Mouse (Mus musculus): ENCODE results near the gene Stub1. TPM values are rescaled to one million over a fixed set of nuclear protein-coding genes. Genes with fewer than 3 reads are reported as not detected.
A peak's percentile ranks its signal among the peaks of the same experiment; 100 is the strongest.

The Stub1 gene
- polyA plus RNA-seq, 1 experiment from 2014 or later, result 297 TPM

- H3K27ac ChIP-seq, result no peak overlapping the region
- H3K4me3 ChIP-seq (replicated peaks), result no peak overlapping the region
- H3K27me3 ChIP-seq (replicated peaks), result no peaks in the 10 kb centered on the region
- ATAC-seq, result no peak
- H3K4me2 ChIP-seq (replicated peaks), result no peak overlapping the region
- H3K4me1 ChIP-seq (replicated peaks), result peaks cover 28% of the 10 kb centered on the region
- 89% methylated on average over 9 of the region's 9 CpGs for WGBS
- H3K9me3 ChIP-seq, result no peaks in the 10 kb centered on the region
- H3K36me3 ChIP-seq, result peaks cover 25% of the 10 kb centered on the region
- H3K9ac ChIP-seq, result no peak overlapping the region
Observed at GRCm38 (mm10) chr17:25786781-25787504, 46.3 kb downstream of the Stub1 start.

GRCm38 (mm10) chr17:25786280-25786679 is 46.9 kb downstream of the Stub1 start, which contains the start of gene Ccdc78:
Ccdc78 (plus strand) TSS chr17:25786580.
- peaks cover 25% of the 10 kb centered on the region for H3K4me1 ChIP-seq (replicated peaks)
- H3K4me3 ChIP-seq (replicated peaks), result peak within 1 kb of the TSS; percentile 74
- peak within 1 kb of the TSS; percentile 83 for H3K4me2 ChIP-seq (replicated peaks)
- ATAC-seq, result no peak
- H3K27ac ChIP-seq, result peak within 1 kb of the TSS; percentile 84; the same call in 1 of the 2 replicates
- no peaks in the 10 kb centered on the region for H3K9me3 ChIP-seq
- H3K27me3 ChIP-seq (replicated peaks), result no peaks in the 10 kb centered on the region
- peaks cover 31% of the 10 kb centered on the region for H3K36me3 ChIP-seq
- H3K9ac ChIP-seq, result peak within 1 kb of the TSS; percentile 69
- WGBS, result 77% methylated on average over 3 of the region's 3 CpGs

- Histone ChIP-seq H3K9me3 (no peaks in the 10 kb centered on the region), H3K27ac (peak within 1 kb of the TSS; percentile 84), H3K4me2 (replicated peaks) (peak within 1 kb of the TSS; percentile 83), H3K27me3 (replicated peaks) (no peaks in the 10 kb centered on the region), H3K4me1 (replicated peaks) (peaks cover 18% of the 10 kb centered on the region), H3K9ac (peak within 1 kb of the TSS; percentile 69), H3K4me3 (replicated peaks) (peak within 1 kb of the TSS; percentile 74), H3K36me3 (peaks cover 34% of the 10 kb centered on the region)
- peak; percentile 89 for ATAC-seq
- under 1% methylated on average over 23 of the region's 23 CpGs for WGBS
Observed at GRCm38 (mm10) chr17:25785281-25785745, 47.9 kb downstream of the Stub1 start, which contains the start of gene Haghl. Haghl (minus strand) TSS chr17:25785673.

- H3K27me3 ChIP-seq (replicated peaks), result no peaks in the 10 kb centered on the region
- no peaks in the 10 kb centered on the region for H3K9me3 ChIP-seq
- peaks cover 18% of the 10 kb centered on the region for H3K4me1 ChIP-seq (replicated peaks)
- no peak overlapping the region for H3K27ac ChIP-seq
- peaks cover 32% of the 10 kb centered on the region for H3K36me3 ChIP-seq
- 67% methylated on average over 15 of the region's 15 CpGs for WGBS
- ATAC-seq, result no peak
- peak overlapping the region; percentile 83 for H3K4me2 ChIP-seq (replicated peaks)
- H3K4me3 ChIP-seq (replicated peaks), result peak overlapping the region; percentile 74
- peak overlapping the region; percentile 69 for H3K9ac ChIP-seq
Observed at GRCm38 (mm10) chr17:25783861-25784574, 49.2 kb downstream of the Stub1 start.

GRCm38 (mm10) chr17:25783086-25783485 is 50.1 kb downstream of the Stub1 start:
- H3K9ac ChIP-seq, result peak overlapping the region; percentile 4; the same call in 1 of the 2 replicates
- peaks cover 32% of the 10 kb centered on the region for H3K36me3 ChIP-seq
- peaks cover 18% of the 10 kb centered on the region for H3K4me1 ChIP-seq (replicated peaks)
- no peak overlapping the region for H3K4me3 ChIP-seq (replicated peaks)
- no peak overlapping the region for H3K27ac ChIP-seq
- WGBS, result 75% methylated on average over 7 of the region's 7 CpGs
- no peak overlapping the region for H3K4me2 ChIP-seq (replicated peaks)
- H3K27me3 ChIP-seq (replicated peaks), result no peaks in the 10 kb centered on the region
- H3K9me3 ChIP-seq, result no peaks in the 10 kb centered on the region
- ATAC-seq, result no peak

- Histone ChIP-seq H3K27me3 (replicated peaks) (no peaks in the 10 kb centered on the region), H3K9me3 (no peaks in the 10 kb centered on the region), H3K4me1 (replicated peaks) (peaks cover 18% of the 10 kb centered on the region), H3K9ac (no peak overlapping the region), H3K27ac (no peak overlapping the region), H3K4me3 (replicated peaks) (no peak overlapping the region), H3K4me2 (replicated peaks) (no peak overlapping the region), H3K36me3 (peaks cover 28% of the 10 kb centered on the region)
- 68% methylated on average over 6 of the region's 6 CpGs for WGBS
- no peak for ATAC-seq
Observed at GRCm38 (mm10) chr17:25781339-25781738, 51.9 kb downstream of the Stub1 start.

Other genes starting within 250 kb of the Stub1 start
- gene Gng13, start 116.2 kb downstream of the Stub1 start, polyA plus RNA-seq (2015; fragmentation: Nextera tagmentation; extraction: Ambion mirVana), result 2.6 and 2.9 TPM in 2 replicates
- gene Chtf18, start 106.0 kb downstream of the Stub1 start, polyA plus RNA-seq (2015; fragmentation: Nextera tagmentation; extraction: Ambion mirVana), result 23.5 and 26.8 TPM in 2 replicates
- gene Rpusd1, start 105.7 kb downstream of the Stub1 start, polyA plus RNA-seq (2015; fragmentation: Nextera tagmentation; extraction: Ambion mirVana), result 16.4 and 17.0 TPM in 2 replicates
- gene Mslnl, start 97.4 kb downstream of the Stub1 start, polyA plus RNA-seq (2015; fragmentation: Nextera tagmentation; extraction: Ambion mirVana), result 0.06 TPM in 1 of 2 replicates, not detected in the other
- gene Msln, start 79.0 kb downstream of the Stub1 start, polyA plus RNA-seq (2015; fragmentation: Nextera tagmentation; extraction: Ambion mirVana), result 21.6 and 22.1 TPM in 2 replicates
- 29.0 and 31.5 TPM in 2 replicates for gene Narfl, start 59.6 kb downstream of the Stub1 start, polyA plus RNA-seq (2015; fragmentation: Nextera tagmentation; extraction: Ambion mirVana)
- 37.9 and 41.5 TPM in 2 replicates for gene Haghl, start 47.7 kb downstream of the Stub1 start, polyA plus RNA-seq (2015; fragmentation: Nextera tagmentation; extraction: Ambion mirVana)
- gene Ccdc78, start 46.8 kb downstream of the Stub1 start, polyA plus RNA-seq (2015; fragmentation: Nextera tagmentation; extraction: Ambion mirVana), result 0.15 and 0.40 TPM in 2 replicates
- gene Fam173a, start 40.5 kb downstream of the Stub1 start, polyA plus RNA-seq (2015; fragmentation: Nextera tagmentation; extraction: Ambion mirVana), result 82.5 and 101 TPM in 2 replicates
- gene AC134908.4, start 37.7 kb downstream of the Stub1 start, polyA plus RNA-seq (2015; fragmentation: Nextera tagmentation; extraction: Ambion mirVana), result not detected in 2 replicates
- 41.9 and 45.6 TPM in 2 replicates for gene Metrn, start 36.3 kb downstream of the Stub1 start, polyA plus RNA-seq (2015; fragmentation: Nextera tagmentation; extraction: Ambion mirVana)
- gene Fbxl16, start 24.3 kb downstream of the Stub1 start, polyA plus RNA-seq (2015; fragmentation: Nextera tagmentation; extraction: Ambion mirVana), result 3.1 and 4.1 TPM in 2 replicates
- gene Wdr24, start 9.8 kb downstream of the Stub1 start, polyA plus RNA-seq (2015; fragmentation: Nextera tagmentation; extraction: Ambion mirVana), result 25.4 and 27.7 TPM in 2 replicates
- 45.1 and 49.4 TPM in 2 replicates for gene Jmjd8, start 4.5 kb downstream of the Stub1 start, polyA plus RNA-seq (2015; fragmentation: Nextera tagmentation; extraction: Ambion mirVana)
- gene Rhbdl1, start 3.9 kb upstream of the Stub1 start, polyA plus RNA-seq (2015; fragmentation: Nextera tagmentation; extraction: Ambion mirVana), result 1.8 and 1.9 TPM in 2 replicates
- gene Gm20683, start 8.4 kb upstream of the Stub1 start, polyA plus RNA-seq (2015; fragmentation: Nextera tagmentation; extraction: Ambion mirVana), result 1.1 and 2.4 TPM in 2 replicates
- gene Rhot2, start 11.4 kb upstream of the Stub1 start, polyA plus RNA-seq (2015; fragmentation: Nextera tagmentation; extraction: Ambion mirVana), result 19.2 and 22.1 TPM in 2 replicates
- 14.0 and 18.7 TPM in 2 replicates for gene Wdr90, start 28.1 kb upstream of the Stub1 start, polyA plus RNA-seq (2015; fragmentation: Nextera tagmentation; extraction: Ambion mirVana)
- 73.0 and 77.0 TPM in 2 replicates for gene Mcrip2, start 35.4 kb upstream of the Stub1 start, polyA plus RNA-seq (2015; fragmentation: Nextera tagmentation; extraction: Ambion mirVana)
- gene Mettl26, start 41.7 kb upstream of the Stub1 start, polyA plus RNA-seq (2015; fragmentation: Nextera tagmentation; extraction: Ambion mirVana), result 53.5 and 67.8 TPM in 2 replicates
- gene Wfikkn1, start 47.5 kb upstream of the Stub1 start, polyA plus RNA-seq (2015; fragmentation: Nextera tagmentation; extraction: Ambion mirVana), result 0.29 and 0.36 TPM in 2 replicates
- gene Rab40c, start 86.3 kb upstream of the Stub1 start, polyA plus RNA-seq (2015; fragmentation: Nextera tagmentation; extraction: Ambion mirVana), result 21.4 and 24.9 TPM in 2 replicates
- gene Pigq, start 111.5 kb upstream of the Stub1 start, polyA plus RNA-seq (2015; fragmentation: Nextera tagmentation; extraction: Ambion mirVana), result 52.1 and 56.4 TPM in 2 replicates
- gene Nhlrc4, start 111.6 kb upstream of the Stub1 start, polyA plus RNA-seq (2015; fragmentation: Nextera tagmentation; extraction: Ambion mirVana), result 0.10 and 0.46 TPM in 2 replicates
- gene A930017K11Rik, start 119.2 kb upstream of the Stub1 start, polyA plus RNA-seq (2015; fragmentation: Nextera tagmentation; extraction: Ambion mirVana), result 0.20 and 0.28 TPM in 2 replicates
- 18.5 and 25.1 TPM in 2 replicates for gene Capn15, start 152.4 kb upstream of the Stub1 start, polyA plus RNA-seq (2015; fragmentation: Nextera tagmentation; extraction: Ambion mirVana)
- gene Rab11fip3, start 236.2 kb upstream of the Stub1 start, polyA plus RNA-seq (2015; fragmentation: Nextera tagmentation; extraction: Ambion mirVana), result 12.4 and 13.6 TPM in 2 replicates

Measured in intestine, embryonic 15.5 days (tissue).